Mouse (Mus musculus) cerebellum, postnatal 14 days (tissue): ENCODE data around the gene Gusb.

Source experiments
- DNase-seq, 2 experiments: peaks; one replicate each; pipeline ENCODE4 v3.0.0; 2021; ENCODE audit warnings: mixed read lengths in 2 of 2

Gene Gusb

DNA sequence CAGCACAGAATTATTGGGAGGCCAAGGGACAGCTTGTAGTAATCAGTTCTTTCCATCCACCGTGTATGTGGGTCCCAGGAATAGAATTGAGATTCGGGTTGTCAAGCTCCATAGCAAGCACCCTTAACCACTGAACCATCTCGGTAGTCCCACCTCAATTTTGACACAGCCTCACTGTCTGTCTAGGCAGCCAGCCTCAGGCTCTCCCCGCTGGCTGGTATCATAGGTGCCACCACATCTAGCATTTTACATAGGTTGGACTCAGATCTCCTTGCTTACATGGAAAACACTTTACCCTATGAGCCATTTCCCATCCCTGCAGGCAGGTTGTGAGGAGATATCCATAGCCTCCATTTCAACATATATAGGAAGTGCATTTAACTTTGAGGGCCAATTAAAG, 28.5 kb downstream of the Gusb start:
- DNase-seq: no peak

DNA sequence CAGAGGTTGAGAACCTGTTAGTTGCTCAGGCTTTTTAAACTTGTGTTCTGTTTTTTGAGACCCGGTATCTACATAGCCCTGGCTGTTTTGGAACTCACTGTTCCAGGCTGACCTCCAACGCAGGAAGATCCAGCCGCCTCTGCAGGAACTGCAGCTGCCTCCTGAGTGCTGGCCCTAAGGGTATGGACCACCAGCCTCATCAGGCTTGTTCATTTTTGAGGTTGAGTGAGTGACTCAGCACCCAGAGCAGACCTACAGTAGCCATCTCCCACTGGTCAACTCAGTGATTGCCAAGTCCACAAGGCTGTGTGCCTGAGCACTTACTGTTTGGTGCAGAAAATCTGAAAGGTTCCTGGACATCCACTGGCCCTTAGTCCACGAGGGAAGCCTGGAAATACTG, 31.4 kb downstream of the Gusb start:
- DNase-seq: no peak

DNA sequence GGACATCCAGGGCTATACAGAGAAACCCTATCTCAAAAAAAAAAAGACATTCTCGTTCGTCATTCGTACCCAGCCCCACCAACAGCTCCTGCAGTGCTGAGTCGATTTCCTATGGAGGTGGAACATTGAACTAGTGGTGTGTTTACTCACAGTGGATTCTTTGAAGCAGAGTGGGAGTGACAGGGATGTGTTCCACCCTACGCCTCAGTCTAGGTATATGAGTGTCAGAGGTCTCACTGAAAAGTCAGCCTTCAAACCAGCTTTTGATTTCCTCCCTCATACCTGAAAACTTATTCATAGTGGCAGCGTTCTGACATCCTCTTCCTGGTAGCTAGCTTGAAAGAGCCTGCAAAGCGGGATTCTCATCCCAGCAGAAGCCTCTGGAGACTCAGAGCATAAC, 34.4 kb downstream of the Gusb start:
- DNase-seq: no peak

DNA sequence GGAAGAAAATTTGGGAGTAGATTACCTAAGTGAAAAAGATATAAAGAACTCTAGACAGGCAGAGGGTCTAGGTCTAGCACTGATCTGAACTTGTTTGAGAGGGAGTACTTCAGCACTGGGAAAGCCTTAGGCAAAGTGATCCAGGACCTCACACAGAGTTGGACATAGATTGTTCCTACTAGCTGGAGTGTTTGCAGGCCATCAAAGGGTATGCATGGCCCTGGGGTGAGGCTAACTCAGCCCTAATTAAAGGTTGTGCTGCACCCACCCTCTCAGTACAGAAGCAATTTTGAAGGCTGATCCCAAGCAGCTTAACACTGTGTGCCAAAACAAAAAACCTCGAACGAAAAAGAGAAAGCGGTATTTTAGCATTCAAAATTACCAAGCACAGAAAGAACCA, 36.4 kb downstream of the Gusb start:
- DNase-seq: no peak

DNA sequence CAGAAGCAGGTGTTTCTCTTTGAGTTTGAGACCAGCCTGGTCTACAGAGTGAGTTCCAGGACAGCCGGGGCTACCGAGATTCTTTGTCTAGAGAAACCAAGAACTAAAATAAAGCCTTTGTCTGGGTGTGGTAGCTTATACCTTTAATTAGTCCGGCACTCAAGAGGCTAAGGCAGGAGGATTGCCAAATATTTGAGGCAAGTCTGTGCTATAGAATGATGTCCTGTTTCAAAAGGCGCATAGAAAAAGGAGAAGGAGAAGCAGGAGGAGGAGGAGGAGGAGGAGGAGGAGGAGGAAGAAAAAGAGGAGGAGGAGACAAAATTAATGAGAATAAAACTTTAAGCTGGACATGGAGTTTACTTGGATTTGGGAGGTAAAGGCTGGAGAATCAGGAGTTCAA, 39.6 kb downstream of the Gusb start:
- no peak for DNase-seq

DNA sequence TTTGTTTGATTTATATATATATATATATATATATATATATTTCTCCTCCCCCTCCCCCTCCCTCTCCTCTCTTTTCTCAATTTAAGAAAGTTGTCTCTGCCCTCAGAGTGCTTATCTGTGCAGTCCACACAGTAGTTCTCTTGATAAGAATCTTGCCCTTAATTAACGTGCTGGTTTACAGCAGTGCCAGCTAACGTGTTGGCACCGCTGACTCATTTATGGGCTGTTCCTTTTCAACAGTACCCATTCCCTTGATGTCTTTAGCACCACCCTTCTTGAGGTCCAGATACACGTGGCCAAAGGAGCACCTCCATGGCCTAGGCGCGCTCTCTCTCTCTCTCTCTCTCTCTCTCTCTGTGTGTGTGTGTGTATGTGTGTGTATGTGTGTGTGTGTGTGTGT, 47.1 kb downstream of the Gusb start:
- no peak for DNase-seq

DNA sequence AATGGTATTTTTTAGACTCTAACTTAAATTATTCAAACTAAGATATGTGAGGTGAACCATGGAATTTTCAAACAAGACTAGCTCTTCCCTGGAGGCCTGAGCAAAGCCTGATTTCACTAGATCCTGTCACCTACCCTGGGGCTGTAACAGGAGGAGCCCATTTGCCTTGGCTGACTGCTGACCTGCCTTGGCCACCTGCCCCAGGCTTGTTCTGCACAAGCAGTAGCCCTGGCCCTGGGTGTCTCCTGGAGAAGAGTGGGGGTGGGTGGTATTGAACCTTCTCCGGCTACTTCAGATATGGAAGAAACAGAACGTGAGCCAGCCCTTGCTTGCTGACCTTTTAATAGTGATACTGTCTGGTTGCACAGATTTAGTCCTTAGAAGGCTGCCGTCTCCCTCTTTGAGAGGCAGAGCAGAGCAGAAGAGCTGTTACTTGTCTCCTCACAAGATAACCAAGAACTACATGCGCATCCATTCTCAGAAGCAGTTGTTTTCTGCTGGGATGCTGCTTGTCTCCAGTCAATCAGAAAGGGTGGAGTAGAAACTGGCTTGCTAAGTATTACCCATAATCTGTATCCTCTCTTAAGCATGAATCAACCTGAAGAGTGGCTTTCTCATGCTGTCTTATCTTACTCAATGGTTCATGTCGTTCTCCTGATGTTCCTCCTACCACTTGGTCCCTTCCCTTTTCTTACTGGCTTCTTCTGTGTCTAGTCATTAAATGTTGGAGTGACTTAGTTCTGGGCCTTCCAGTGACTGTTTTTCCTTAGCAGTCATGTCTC, 48.2 kb downstream of the Gusb start:
- DNase-seq: peak; percentile 61 to 65

DNA sequence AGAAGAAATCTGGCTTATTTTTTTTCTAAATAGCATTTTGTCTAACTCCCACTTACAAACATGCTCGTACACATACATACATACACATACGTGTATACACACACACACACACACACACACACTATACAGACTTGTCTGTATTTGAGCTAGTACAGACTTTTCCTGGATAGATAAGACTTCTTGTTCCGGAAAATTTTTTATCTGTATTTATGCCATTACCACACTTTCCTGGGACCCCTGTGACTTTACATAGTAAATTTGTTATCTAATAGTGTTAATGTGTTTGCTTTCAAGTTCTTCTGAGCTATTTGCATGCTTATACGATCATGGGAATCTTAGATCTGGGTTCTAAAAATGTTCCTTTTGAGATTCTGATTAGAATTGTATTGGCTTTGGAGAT, 50.7 kb downstream of the Gusb start:
- DNase-seq: no peak

DNA sequence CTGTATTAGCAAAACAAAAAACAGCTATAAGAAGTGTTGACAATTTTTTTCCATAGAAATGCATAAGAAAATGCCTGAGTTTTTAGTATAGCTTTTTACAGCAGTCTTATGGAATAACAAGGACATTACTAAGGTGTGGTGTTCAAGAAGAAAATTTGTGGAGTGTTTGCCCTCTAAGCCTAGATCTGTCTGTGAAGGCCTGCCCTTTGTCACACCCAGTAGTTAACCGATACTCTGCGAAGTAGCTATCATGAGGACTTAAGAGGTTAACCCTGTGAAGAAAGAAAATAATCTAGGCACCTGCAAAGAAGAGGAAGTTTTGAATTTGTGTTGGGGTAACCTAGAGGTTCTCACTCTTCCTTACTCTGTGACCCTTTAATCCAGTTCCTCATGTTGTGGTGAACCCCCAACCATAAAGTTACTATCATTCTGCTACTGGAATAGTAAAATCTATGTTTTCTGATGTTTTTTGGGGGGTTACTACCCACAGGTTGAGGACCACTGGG, 55.3 kb downstream of the Gusb start:
- no peak for DNase-seq

DNA sequence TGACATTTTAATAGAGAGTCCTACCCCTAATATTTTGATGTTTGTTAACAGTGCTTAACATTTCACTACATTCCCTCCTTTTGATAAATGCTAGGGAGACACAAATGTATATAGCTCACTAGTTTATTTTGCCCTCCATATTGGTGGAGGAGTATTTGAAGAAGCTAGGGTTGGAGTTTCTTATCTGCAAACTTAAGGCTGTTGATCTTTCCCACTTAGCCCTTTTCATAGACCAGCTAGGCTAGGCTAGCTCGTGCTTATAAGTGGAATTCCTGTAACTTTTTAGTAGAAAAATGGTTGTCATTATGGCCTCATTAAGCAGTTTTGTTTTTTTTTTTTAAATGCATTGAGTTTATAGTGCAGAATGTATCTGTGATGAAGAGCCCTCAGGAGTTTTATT, 59.4 kb downstream of the Gusb start:
- DNase-seq: no peak

DNA sequence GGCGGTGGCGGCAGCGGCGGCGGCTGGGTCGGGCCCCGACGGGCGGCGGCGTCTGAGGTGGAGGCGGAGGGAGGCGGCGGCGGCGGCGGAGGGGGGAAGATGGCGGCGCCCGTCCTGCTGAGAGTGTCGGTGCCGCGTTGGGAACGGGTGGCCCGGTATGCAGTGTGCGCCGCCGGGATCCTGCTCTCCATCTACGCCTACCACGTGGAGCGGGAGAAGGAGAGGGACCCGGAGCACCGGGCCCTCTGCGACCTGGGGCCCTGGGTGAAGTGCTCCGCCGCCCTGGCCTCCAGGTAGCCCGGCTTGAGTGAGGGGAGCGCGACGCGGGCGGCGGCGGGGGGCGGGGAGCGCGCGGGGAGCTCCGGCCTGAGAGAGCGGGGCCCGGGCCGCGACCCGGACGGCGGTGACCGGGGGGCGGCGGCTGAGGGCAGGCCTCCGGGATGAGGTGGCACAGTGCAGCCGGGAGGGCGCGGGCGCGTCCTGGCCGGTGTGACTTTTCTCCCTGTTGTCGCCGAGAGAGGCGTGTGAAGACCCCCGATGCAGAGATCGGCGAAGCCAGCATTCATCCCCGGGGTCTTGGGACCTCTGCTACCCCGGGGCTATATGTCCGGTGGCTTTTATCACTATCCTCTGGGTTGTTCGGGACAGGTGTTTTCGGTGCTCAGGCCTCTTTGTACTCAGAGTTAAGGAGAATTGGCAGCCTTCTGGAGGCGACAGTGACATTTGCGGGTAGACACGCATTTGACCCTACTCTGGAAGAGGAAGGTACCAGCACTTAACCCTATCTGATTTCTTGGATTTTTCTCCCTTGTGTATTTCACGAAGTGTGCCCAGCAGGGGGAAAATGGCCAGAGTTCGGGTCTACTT, 60.5 kb downstream of the Gusb start:
- DNase-seq: peak; percentile 54 to 58

DNA sequence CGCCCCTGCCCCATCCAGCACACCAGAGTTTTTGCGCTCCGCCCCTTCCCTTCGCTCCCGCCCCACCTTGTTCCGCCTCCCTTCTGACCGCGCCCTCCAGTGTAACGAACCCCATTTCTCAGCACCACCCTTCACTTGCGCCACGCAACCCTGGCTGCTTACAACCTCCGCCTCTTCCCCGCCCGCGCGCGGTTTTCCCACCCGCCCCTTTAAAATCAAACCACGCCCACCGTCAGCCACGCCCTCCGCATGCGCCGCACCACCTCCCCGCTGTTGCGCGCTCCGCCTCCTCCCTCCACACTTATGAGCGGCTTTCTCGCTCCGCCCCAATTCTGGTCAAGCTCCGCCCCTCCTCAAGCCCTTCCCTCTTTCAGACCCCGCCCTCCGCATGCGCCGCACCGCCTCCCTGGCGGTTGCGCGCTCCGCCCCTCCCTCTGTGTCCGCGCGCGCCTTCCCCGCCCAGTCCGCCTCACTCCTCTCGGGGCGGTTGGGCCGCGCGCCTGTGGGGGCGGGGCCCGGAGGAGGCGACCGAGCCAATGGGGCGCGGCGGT, 61.3 kb downstream of the Gusb start, which contains the start of gene Vkorc1l1:
TSS of gene Vkorc1l1 (plus strand) at position 476 of the 551 bp plus-strand sequence.
- peak; percentile 99 to 100 for DNase-seq

DNA sequence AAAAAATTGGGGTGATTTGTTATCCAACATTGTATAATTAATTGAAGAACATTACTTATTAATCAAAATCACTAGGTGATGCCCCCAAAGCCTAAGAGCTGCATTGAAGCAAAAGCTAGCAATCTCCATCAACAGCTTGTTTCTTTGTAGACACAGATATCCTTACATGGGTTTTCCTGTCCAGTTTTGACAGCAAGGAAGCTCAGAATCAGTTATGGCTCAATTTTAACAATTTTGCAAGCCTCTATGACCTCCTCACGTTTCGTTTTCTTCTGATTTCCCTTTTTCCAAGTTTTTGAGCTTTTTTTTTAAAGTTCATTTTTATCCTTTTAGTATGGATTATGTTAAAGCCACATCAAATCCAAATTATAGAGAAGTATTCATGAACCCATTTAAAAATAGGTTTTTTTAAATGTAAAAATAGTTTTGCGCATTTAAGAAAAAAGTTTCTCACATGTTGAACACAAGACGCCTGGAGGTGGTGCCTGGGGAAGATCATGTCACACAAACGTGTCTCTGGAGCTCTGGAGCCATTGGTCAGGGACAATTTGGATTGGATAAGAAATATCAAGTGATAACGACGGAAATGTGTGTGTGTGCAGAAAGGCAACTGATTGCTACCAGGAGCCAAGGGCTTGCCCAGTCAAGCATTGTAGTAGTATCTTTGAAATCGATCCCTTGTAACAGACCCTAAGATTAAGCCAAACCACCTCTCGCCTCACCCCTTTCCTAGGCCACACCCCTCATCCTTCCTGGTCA, 61.9 kb downstream of the Gusb start:
- no peak for DNase-seq

DNA sequence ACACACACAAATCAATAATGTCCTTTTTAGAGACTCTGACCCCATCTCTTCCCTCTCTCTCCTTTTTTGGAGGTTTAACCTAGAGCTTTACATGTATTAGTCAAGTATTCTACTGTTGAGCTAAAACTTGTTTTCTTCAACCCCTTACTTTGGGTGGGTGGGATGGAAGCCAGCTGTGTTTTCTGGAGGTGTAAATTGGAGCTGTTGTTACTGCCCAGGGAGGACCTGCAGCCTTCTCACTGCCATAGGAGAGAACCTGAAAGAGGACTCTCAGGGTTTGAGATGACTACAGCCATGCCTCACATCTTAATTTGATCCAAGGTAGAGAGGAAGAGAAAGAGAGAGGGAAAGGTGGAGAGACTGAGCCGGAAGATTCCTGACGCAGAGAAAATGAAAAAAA, 62.6 kb downstream of the Gusb start:
- DNase-seq: peak in 1 of 2 experiments; percentile 37
